In the genomic region with DNA sequence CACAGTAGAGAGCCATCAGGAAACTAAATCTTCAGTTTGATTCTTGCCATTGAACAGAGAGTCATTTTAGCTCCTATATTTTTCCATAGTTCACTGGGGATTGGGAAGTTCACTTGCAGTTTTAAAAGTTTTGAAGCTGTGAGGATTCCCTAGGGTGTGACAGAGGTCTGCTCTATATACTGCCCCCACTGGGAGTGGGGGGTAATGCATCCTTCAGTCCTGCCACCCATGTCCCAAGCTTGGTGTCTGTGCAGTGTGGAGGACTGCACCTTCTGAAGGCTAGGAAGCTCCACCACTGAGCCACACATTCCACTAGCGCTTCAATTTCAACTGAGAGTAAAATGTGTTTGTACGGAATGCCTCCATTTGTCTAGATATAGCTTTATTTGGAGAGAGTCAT, we compare ENCODE assay signal across 7 mouse cellular contexts. TPM values are rescaled to one million over a fixed set of nuclear protein-coding genes. Genes with fewer than 3 reads are reported as not detected.
DNase-seq lines count a peak whose midpoint lies in the region; ATAC-seq and TF ChIP-seq lines count a peak whose summit lies in the region.

No protein-coding gene starts in this region.

- DNase-seq in liver (peak; percentile 8), ZHBTc4 (ENCODE audit: low read depth, low spot score) (peak; percentile 49)
- no peak for DNase-seq in liver, adult 2 months (ENCODE audit: extremely low read depth, low read depth, low spot score)
- peak; percentile 16 for DNase-seq in thymus, postnatal 25 days
- no peak for DNase-seq in hindbrain, embryonic 10.5 days (ENCODE audit: low spot score)
- DNase-seq in forebrain, embryonic 14.5 days (ENCODE audit: low spot score): no peak

- no peak overlapping the region for H3K9ac ChIP-seq in liver, embryonic 12.5 days
- H3K9ac ChIP-seq in liver, adult 2 months (ENCODE audit: low read depth, low read length): no peak overlapping the region
- no peak overlapping the region for H3K9ac ChIP-seq in forebrain, embryonic 14.5 days (ENCODE audit: low read length)

- H3K27me3 ChIP-seq in liver, embryonic 12.5 days (replicated peaks): no peaks in the 10 kb centered on the region
- no peaks in the 10 kb centered on the region for H3K27me3 ChIP-seq in liver, adult 2 months (ENCODE audit: control insufficient read depth, insufficient read depth, low read length)
- peaks cover 8% of the 10 kb centered on the region; the same call in 1 of the 2 replicates for H3K27me3 ChIP-seq in hindbrain, embryonic 10.5 days (ENCODE audit: insufficient read depth, poor library complexity, severe bottlenecking)
- no peaks in the 10 kb centered on the region for H3K27me3 ChIP-seq in forebrain, embryonic 14.5 days (replicated peaks; ENCODE audit: control insufficient read depth, insufficient read depth, low read length)

- H3K9me3 ChIP-seq in liver, embryonic 12.5 days (replicated peaks): no peaks in the 10 kb centered on the region
- no peaks in the 10 kb centered on the region for H3K9me3 ChIP-seq in hindbrain, embryonic 10.5 days
- no peaks in the 10 kb centered on the region for H3K9me3 ChIP-seq in forebrain, embryonic 14.5 days (replicated peaks; ENCODE audit: control insufficient read depth, low read length)

- WGBS in liver, embryonic 12.5 days (ENCODE audit: insufficient replicate concordance): 39% methylated on average over 2 of the region's 2 CpGs
- WGBS in liver, adult 2 months: 76% methylated on average over 2 of the region's 2 CpGs
- 69% methylated on average over 2 of the region's 2 CpGs for WGBS in hindbrain, embryonic 10.5 days
- 70% methylated on average over 2 of the region's 2 CpGs for WGBS in forebrain, embryonic 14.5 days

- peak; percentile 42; the same call in 1 of the 2 replicates for TF ChIP-seq CTCF in liver, adult 2 months (IDR thresholded peaks at IDR 0.05; ENCODE audit: low read depth, low read length)

- H3K4me1 ChIP-seq in liver, embryonic 12.5 days: no peaks in the 10 kb centered on the region
- H3K4me1 ChIP-seq in liver, adult 2 months (ENCODE audit: control insufficient read depth, insufficient read depth, low read length): no peaks in the 10 kb centered on the region
- H3K4me1 ChIP-seq in hindbrain, embryonic 10.5 days (replicated peaks): no peaks in the 10 kb centered on the region
- H3K4me1 ChIP-seq in forebrain, embryonic 14.5 days (ENCODE audit: control insufficient read depth, insufficient read depth, low read length): no peaks in the 10 kb centered on the region

- H3K4me3 ChIP-seq in liver, embryonic 12.5 days: no peak overlapping the region
- H3K4me3 ChIP-seq in liver, adult 2 months (ENCODE audit: insufficient read depth, low read depth, low read length): no peak overlapping the region
- no peak overlapping the region for H3K4me3 ChIP-seq in hindbrain, embryonic 10.5 days
- no peak overlapping the region for H3K4me3 ChIP-seq in forebrain, embryonic 14.5 days (ENCODE audit: low read depth, low read length)

- no peak for TF ChIP-seq POLR2A in liver, adult 2 months (IDR thresholded peaks at IDR 0.05; ENCODE audit: extremely low read depth, insufficient read depth, low read length)

- no peak overlapping the region for H3K4me2 ChIP-seq in liver, embryonic 12.5 days
- H3K4me2 ChIP-seq in forebrain, embryonic 14.5 days (ENCODE audit: low read length): no peak overlapping the region

- no peak overlapping the region for H3K27ac ChIP-seq in liver, embryonic 12.5 days
- H3K27ac ChIP-seq in liver, adult 2 months (replicated peaks; ENCODE audit: insufficient read depth, low read depth, low read length): no peak overlapping the region
- no peak overlapping the region for H3K27ac ChIP-seq in hindbrain, embryonic 10.5 days
- no peak overlapping the region for H3K27ac ChIP-seq in forebrain, embryonic 14.5 days (ENCODE audit: low read depth, low read length)

- no peaks in the 10 kb centered on the region for H3K79me2 ChIP-seq in liver, adult 2 months (ENCODE audit: control insufficient read depth, insufficient read depth, low read length)

- H3K36me3 ChIP-seq in liver, embryonic 12.5 days: no peaks in the 10 kb centered on the region
- no peaks in the 10 kb centered on the region for H3K36me3 ChIP-seq in liver, adult 2 months (ENCODE audit: control insufficient read depth, insufficient read depth, low read length)
- H3K36me3 ChIP-seq in hindbrain, embryonic 10.5 days: no peaks in the 10 kb centered on the region
- H3K36me3 ChIP-seq in forebrain, embryonic 14.5 days (ENCODE audit: control insufficient read depth, insufficient read depth, low read length): no peaks in the 10 kb centered on the region

- ATAC-seq in liver, embryonic 12.5 days: no peak
- no peak for ATAC-seq in forebrain, embryonic 14.5 days

RNA-seq across cellular contexts. Expression of a gene that starts 36.0 kb away (rescaled TPM):
- polyA plus RNA-seq in liver, embryonic 12.5 days (2016; fragmentation: Nextera tagmentation; extraction: Ambion mirVana): 0.16 and 0.20 TPM in 2 replicates
- total RNA-seq in liver, adult 2 months (2014; rRNA removed): 0.27 and 0.28 TPM in 2 replicates
- polyA plus RNA-seq in liver, adult 2 months (2012; rRNA removed): 0.09 TPM in 1 of 2 replicates, not detected in the other
- 0.37 TPM in 2 replicates for polyA plus RNA-seq in hindbrain, embryonic 10.5 days (2016; fragmentation: Nextera tagmentation; extraction: Ambion mirVana)
- polyA plus RNA-seq in forebrain, embryonic 14.5 days (2014; fragmentation: Nextera tagmentation; extraction: Ambion mirVana): 0.22 and 0.27 TPM in 2 replicates

RNA-seq across cellular contexts. Expression of a gene that starts 47.2 kb away (rescaled TPM):
- 18.8 and 19.8 TPM in 2 replicates for polyA plus RNA-seq in liver, embryonic 12.5 days (2016; fragmentation: Nextera tagmentation; extraction: Ambion mirVana)
- 17.6 and 24.6 TPM in 2 replicates for total RNA-seq in liver, adult 2 months (2014; rRNA removed)
- polyA plus RNA-seq in liver, adult 2 months (2012; rRNA removed): 16.0 and 16.3 TPM in 2 replicates
- polyA plus RNA-seq in hindbrain, embryonic 10.5 days (2016; fragmentation: Nextera tagmentation; extraction: Ambion mirVana): 8.2 and 9.0 TPM in 2 replicates
- 3.9 and 4.3 TPM in 2 replicates for polyA plus RNA-seq in forebrain, embryonic 14.5 days (2014; fragmentation: Nextera tagmentation; extraction: Ambion mirVana)

Comparison
In these comparisons a context has a peak if more than half of its experiments do, and no peak if none do; other contexts are left out.
1. DNase-seq: peak in liver (single experiment), ZHBTc4 (single experiment) and thymus, postnatal 25 days (single experiment); none in liver, adult 2 months (single experiment), hindbrain, embryonic 10.5 days (single experiment) and forebrain, embryonic 14.5 days (single experiment).